Mouse (Mus musculus) liver, postnatal 0 days (tissue): ENCODE data around the gene Gm10563. TPM values are rescaled to one million over a fixed set of nuclear protein-coding genes. Genes with fewer than 3 reads are reported as not detected.
"Not testable (repeated sequence)": the region's sequence is repeated elsewhere in the genome, so short reads cannot be mapped to it uniquely, and the experiment has no call there.

ENCODE experiments used
- ATAC-seq: fragments of 200-750 bp; cut with Nextera tagmentation; 2 replicates; pipeline ENCODE4 v1.8.0; 2017; ENCODE audit warnings: mild to moderate bottlenecking, moderate library complexity
- DNase-seq: peaks from one replicate; pipeline ENCODE4 v3.0.0-alpha.2; 2016
- H3K27ac ChIP-seq: fragments of 300-500 bp; sonication (generic); 2 replicates; pipeline ENCODE4 v1.5.1; 2014; ENCODE audit warnings: antibody characterized with exemption, moderate library complexity, mild to moderate bottlenecking, low read depth
- H3K27me3 ChIP-seq: fragments of 300-500 bp; sonication (generic); 2 replicates; pipeline ENCODE4 v1.6.1; 2014; ENCODE audit warnings: low read length, control low read depth, mixed read lengths; ENCODE audit not compliant: insufficient read depth
- H3K36me3 ChIP-seq: fragments of 300-500 bp; sonication (generic); replicated peaks from 2 replicates; pipeline ENCODE4 v1.6.1; 2014; ENCODE audit warnings: mild to moderate bottlenecking, control low read depth, low read length, moderate library complexity, mixed read lengths; ENCODE audit not compliant: insufficient read depth
- H3K4me1 ChIP-seq: fragments of 300-500 bp; sonication (generic); 2 replicates; pipeline ENCODE4 v1.6.1; 2014; ENCODE audit warnings: antibody characterized with exemption, mild to moderate bottlenecking, control low read depth; ENCODE audit not compliant: insufficient read depth
- H3K4me2 ChIP-seq: fragments of 300-500 bp; sonication (generic); 2 replicates; pipeline ENCODE4 v1.6.1; 2014; ENCODE audit warnings: low read depth, mild to moderate bottlenecking, low read length, moderate library complexity, mixed read lengths
- H3K4me3 ChIP-seq: fragments of 300-500 bp; sonication (generic); 2 replicates; pipeline ENCODE4 v1.5.1; 2014; ENCODE audit warnings: low read depth, low read length
- H3K9ac ChIP-seq: fragments of 300-500 bp; sonication (generic); replicated peaks from 2 replicates; pipeline ENCODE4 v1.6.1; 2014; ENCODE audit warnings: mild to moderate bottlenecking, moderate library complexity
- H3K9me3 ChIP-seq: fragments of 300-500 bp; sonication (generic); 2 replicates; pipeline ENCODE4 v1.6.1; 2016; ENCODE audit warnings: mild to moderate bottlenecking, control low read depth, low read length, mixed read lengths
- CTCF ChIP-seq: sonication (generic); IDR thresholded peaks from 2 replicates; pipeline ENCODE4 v1.5.1; 2016; ENCODE audit warnings: antibody characterized with exemption, low read depth
- EP300 ChIP-seq: IDR thresholded peaks from 2 replicates; pipeline ENCODE4 v1.6.1; 2016; ENCODE audit warnings: antibody characterized with exemption, low read depth, mild to moderate bottlenecking
- WGBS: fragments of 180-500 bp; shearing (Covaris S2); extraction: QIAGEN DNeasy Blood & Tissue Kit; methylation state at CpG from one replicate; pipeline ENCODE4 v1.1.7; 2014; ENCODE audit not compliant: insufficient replicate concordance; 5-methylcytosine and 5-hydroxymethylcytosine counted together
- polyA plus RNA-seq: library from polyadenylated mRNA; unstranded; fragments of >200 nt; fragmentation: Nextera tagmentation; extraction: Ambion mirVana; gene quantifications from 2 replicates; pipeline ENCODE4 v1.2.1, GENCODE M21; 2015

Gm10563 gene
- not detected in 2 replicates for polyA plus RNA-seq

- not testable (repeated sequence) for H3K4me3 ChIP-seq, H3K4me2 ChIP-seq, H3K27me3 ChIP-seq, H3K9me3 ChIP-seq, ATAC-seq, H3K9ac ChIP-seq, DNase-seq, H3K4me1 ChIP-seq, H3K27ac ChIP-seq
- H3K36me3 ChIP-seq, result peaks cover 66% of the 10 kb centered on the region
- 86% methylated on average over 2 of the region's 2 CpGs for WGBS
Observed at GRCm38 (mm10) chr4:155645308-155645707, at the start of gene Gm10563. Gene Gm10563, minus strand, starts transcription at chr4:155645408.

DNA sequence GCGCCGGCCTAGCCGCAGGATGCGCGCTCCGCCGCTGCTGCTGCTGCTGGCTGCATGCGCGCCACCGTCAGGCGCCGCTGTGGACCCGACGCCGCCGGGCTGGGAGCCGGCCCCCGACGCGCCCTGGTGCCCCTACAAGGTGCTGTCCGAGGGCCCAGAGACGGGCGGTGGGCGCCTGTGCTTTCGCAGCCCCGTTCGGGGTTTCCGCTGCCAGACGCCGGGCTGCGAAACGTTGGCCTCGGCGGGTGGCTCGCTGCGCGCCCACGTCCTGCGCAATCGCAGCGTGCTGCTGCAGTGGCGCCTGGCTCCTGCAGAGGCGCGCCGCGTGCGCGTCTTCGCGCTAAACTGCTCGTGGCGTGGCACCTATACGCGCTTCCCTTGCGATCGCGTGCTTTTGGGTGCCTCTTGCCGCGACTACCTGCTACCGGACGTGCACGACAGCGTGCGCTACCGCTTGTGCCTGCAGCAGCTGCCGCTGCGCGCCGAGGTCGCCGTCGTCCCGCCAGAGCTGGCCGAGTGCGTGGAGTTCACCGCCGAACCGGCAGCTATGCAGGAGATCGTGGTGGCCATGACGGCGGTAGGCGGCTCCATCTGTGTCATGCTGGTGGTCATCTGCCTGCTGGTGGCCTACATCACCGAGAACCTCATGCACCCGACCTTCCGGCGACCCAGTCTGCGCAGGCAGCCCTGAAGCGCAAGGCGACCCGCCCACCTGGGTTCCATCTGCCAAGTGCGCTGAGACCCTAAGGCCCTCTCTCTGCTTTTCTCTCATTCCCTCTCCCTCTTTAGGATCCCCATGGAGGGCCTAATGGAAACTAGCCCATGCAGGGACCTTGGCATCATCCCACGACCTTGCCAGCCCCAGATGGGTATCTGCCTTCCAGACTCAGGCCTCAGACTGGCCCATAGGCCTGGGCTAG lies 49.5 kb upstream of the Gm10563 start:
- H3K4me1 ChIP-seq, result peaks cover 5% of the 10 kb centered on the region; the same call in 1 of the 2 replicates
- DNase-seq, result peak; percentile 46
- TF ChIP-seq EP300 (no peak), CTCF (peak; percentile 37; the same call in 1 of the 2 replicates)
- no peaks in the 10 kb centered on the region for H3K36me3 ChIP-seq
- peak overlapping the region; percentile 31; the same call in 1 of the 2 replicates for H3K9ac ChIP-seq
- no peak overlapping the region for H3K27ac ChIP-seq
- H3K9me3 ChIP-seq, result no peaks in the 10 kb centered on the region
- peak; percentile 47; the same call in 1 of the 2 replicates for ATAC-seq
- H3K27me3 ChIP-seq, result peaks cover 27% of the 10 kb centered on the region
- H3K4me2 ChIP-seq, result peak overlapping the region; percentile 78
- 2% methylated on average over 82 of the region's 92 CpGs for WGBS
- H3K4me3 ChIP-seq, result peak overlapping the region; percentile 54

GRCm38 (mm10) chr4:155694111-155694481 lies 48.9 kb upstream of the Gm10563 start, which contains the start of gene Fndc10:
Gene Fndc10, plus strand, starts transcription at chr4:155694342.
- H3K9me3 ChIP-seq, result no peaks in the 10 kb centered on the region
- ATAC-seq (peak; percentile 32; the same call in 1 of the 2 replicates), DNase-seq (peak; percentile 36)
- H3K4me3 ChIP-seq, result peak within 1 kb of the TSS; percentile 54
- H3K36me3 ChIP-seq, result no peaks in the 10 kb centered on the region
- TF ChIP-seq CTCF (peak; percentile 14; the same call in 1 of the 2 replicates), EP300 (no peak)
- H3K27me3 ChIP-seq, result peaks cover 27% of the 10 kb centered on the region
- peaks cover 5% of the 10 kb centered on the region; the same call in 1 of the 2 replicates for H3K4me1 ChIP-seq
- H3K27ac ChIP-seq, result no peak within 1 kb of the TSS
- under 1% methylated on average over 26 of the region's 47 CpGs for WGBS
- peak within 1 kb of the TSS; percentile 31; the same call in 1 of the 2 replicates for H3K9ac ChIP-seq
- peak within 1 kb of the TSS; percentile 78 for H3K4me2 ChIP-seq

GRCm38 (mm10) chr4:155692421-155692820 lies 47.2 kb upstream of the Gm10563 start:
- Histone ChIP-seq H3K4me3 (no peak overlapping the region), H3K27me3 (peaks cover 27% of the 10 kb centered on the region)

GRCm38 (mm10) chr4:155690571-155691375 lies 45.6 kb upstream of the Gm10563 start:
- TF ChIP-seq EP300, result no peak
- TF ChIP-seq CTCF, result no peak
- 76% methylated on average over 12 of the region's 12 CpGs for WGBS
- DNase-seq, result no peak
- Histone ChIP-seq H3K27ac (no peak overlapping the region), H3K27me3 (peaks cover 23% of the 10 kb centered on the region), H3K4me3 (no peak overlapping the region), H3K4me1 (peaks cover 5% of the 10 kb centered on the region; the same call in 1 of the 2 replicates), H3K36me3 (no peaks in the 10 kb centered on the region), H3K9ac (no peak overlapping the region), H3K9me3 (no peaks in the 10 kb centered on the region), H3K4me2 (no peak overlapping the region)
- no peak for ATAC-seq

More at GRCm38 (mm10) chr4:155692421-155692820, 47.2 kb upstream of the Gm10563 start:
- WGBS, result 93% methylated on average over 3 of the region's 3 CpGs
- no peak overlapping the region for H3K9ac ChIP-seq
- peaks cover 5% of the 10 kb centered on the region; the same call in 1 of the 2 replicates for H3K4me1 ChIP-seq
- DNase-seq, result no peak
- no peaks in the 10 kb centered on the region for H3K9me3 ChIP-seq
- no peak for ATAC-seq
- no peak overlapping the region for H3K4me2 ChIP-seq
- H3K36me3 ChIP-seq, result no peaks in the 10 kb centered on the region
- TF ChIP-seq EP300 (no peak), CTCF (no peak)
- no peak overlapping the region for H3K27ac ChIP-seq

DNA sequence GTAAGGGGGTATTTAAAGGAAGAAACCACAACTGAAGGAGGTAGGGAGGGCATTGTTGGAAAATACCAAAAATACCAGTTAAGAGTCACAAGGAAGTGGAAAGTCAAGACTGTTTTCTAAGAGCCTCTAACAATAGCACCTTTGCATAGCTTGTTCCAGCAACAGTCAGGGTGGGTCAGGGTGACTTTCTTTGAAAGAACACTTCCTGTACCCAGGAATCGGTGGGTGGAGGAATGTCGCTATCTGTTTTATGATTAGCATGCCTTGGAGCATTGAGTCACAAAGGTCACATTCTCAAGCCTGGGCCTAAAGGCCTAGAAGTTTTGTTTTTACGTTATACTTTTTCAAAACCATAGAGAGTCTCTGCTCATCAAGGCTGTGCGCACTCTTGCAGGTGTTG lies 42.6 kb upstream of the Gm10563 start:
- H3K9ac ChIP-seq, H3K27ac ChIP-seq, H3K36me3 ChIP-seq, H3K27me3 ChIP-seq, H3K4me3 ChIP-seq, ATAC-seq, H3K4me1 ChIP-seq, H3K4me2 ChIP-seq, H3K9me3 ChIP-seq, DNase-seq: not testable (repeated sequence)
- WGBS, result 77% methylated on average over 4 of the region's 4 CpGs

GRCm38 (mm10) chr4:155683670-155684277 lies 38.6 kb upstream of the Gm10563 start:
- not testable (repeated sequence) for H3K36me3 ChIP-seq, H3K27ac ChIP-seq, H3K9me3 ChIP-seq, H3K4me1 ChIP-seq, DNase-seq, H3K9ac ChIP-seq, H3K27me3 ChIP-seq, ATAC-seq, H3K4me3 ChIP-seq, H3K4me2 ChIP-seq
- 73% methylated on average over 15 of the region's 19 CpGs for WGBS
